Mouse (Mus musculus) C2C12 (cell line): ENCODE data around the gene Ofd1.

Experiments
- CTCF ChIP-seq: IDR thresholded peaks from one replicate; pipeline ENCODE4 v1.5.1; 2011; ENCODE audit not compliant: control insufficient read depth, insufficient read depth, insufficient read length
- USF1 ChIP-seq: IDR thresholded peaks from one replicate; pipeline ENCODE4 v1.6.1; 2011; ENCODE audit warnings: low read depth, mild to moderate bottlenecking, control low read depth, moderate library complexity

DNA sequence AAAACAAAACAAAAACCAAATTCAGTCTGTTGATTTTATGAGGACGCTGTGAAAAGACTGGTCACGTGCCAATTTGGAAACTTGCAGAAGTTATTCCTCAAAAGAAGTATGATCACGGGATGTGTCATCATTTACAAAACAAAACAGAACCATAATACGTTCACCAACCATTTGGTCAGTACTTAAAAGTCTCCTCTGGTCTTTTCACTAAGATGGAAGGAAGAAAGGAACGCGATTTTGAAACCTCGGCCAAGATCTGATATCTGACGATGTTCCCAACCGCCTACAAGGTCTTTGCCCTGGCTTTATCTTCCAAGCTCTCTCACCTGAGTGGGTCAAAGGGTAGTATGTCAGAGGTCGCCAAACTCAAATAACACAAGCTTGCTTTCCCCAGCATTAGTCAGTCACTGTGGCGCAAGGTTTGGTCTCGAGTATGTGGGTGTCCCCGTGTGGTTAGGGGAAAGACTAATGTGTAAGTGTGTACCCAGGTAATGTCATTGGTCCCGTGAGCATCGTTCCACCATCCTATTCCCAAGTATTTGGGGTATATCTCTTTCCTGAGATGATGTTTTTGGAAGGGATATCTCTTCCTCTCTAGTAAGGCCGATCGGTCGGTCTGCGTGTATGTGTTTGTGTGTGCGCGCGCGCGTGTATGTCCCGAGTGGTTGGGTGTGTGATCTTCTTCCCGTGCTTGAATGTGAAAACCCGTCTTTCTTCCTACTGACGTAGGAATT is 38.3 kb upstream of the Ofd1 start:
- TF ChIP-seq CTCF, result no peak
- peak; percentile 89 for TF ChIP-seq USF1
